Mouse (Mus musculus): ENCODE measurements around the gene Tedc2. TPM values are rescaled to one million over a fixed set of nuclear protein-coding genes. Genes with fewer than 3 reads are reported as not detected.

Gene Tedc2
- total and polyA plus RNA-seq, 3 experiments, result 22.6 to 24.6 TPM; not detected in 1

DNA sequence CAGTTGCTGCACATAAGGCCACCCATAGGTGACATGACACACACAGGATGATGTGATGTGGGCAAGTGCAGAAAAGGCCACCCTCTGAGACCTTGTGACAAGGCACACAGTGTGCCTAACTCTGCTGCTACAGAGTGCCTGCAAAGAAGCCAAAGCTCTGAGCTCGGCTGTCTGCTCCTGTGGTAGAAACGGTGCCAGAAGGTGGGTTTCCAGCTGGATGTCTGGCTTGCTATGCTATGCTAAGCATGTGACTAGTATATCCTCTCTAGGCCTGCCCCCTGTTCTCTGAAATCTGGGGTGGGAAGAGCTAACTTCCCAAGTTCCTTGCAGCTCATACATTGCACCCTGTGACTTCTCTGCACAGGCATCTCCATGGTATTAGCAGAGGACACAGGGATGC, 44.1 kb upstream of the Tedc2 start:
- TF ChIP-seq MYC (IDR thresholded peaks at IDR 0.05; ENCODE audit: low read depth, low read length) (no peak), EP300 (IDR thresholded peaks at IDR 0.05; ENCODE audit: low read depth in 1 of 2, low read length in 2 of 2) (no peak), MXI1 (IDR thresholded peaks at IDR 0.05; ENCODE audit: low read depth, low read length) (no peak), BHLHE40 (IDR thresholded peaks at IDR 0.05; ENCODE audit: borderline replicate concordance, low read depth, low read length) (no peak), USF1 (IDR thresholded peaks at IDR 0.05; ENCODE audit: low read depth, low read length) (no peak), SMC3 (IDR thresholded peaks at IDR 0.05; ENCODE audit: low read depth, low read length) (no peak), ZKSCAN1 (IDR thresholded peaks at IDR 0.05; ENCODE audit: low read depth, low read length) (no peak), USF2 (IDR thresholded peaks at IDR 0.05; ENCODE audit: borderline replicate concordance in 1 of 2, insufficient read depth in 1 of 2, low read depth in 1 of 2, low read length in 2 of 2) (no peak), POLR2AphosphoS2 (IDR thresholded peaks at IDR 0.05; ENCODE audit: low read length) (no peak), MAX (IDR thresholded peaks at IDR 0.05; ENCODE audit: low read length) (no peak), ELF1 (IDR thresholded peaks at IDR 0.05; ENCODE audit: low read depth, low read length) (no peak), MAFK (IDR thresholded peaks at IDR 0.05; ENCODE audit: borderline replicate concordance, low read depth, low read length) (no peak), POLR2AphosphoS5 (IDR thresholded peaks at IDR 0.05; ENCODE audit: borderline replicate concordance, low read depth, low read length) (no peak), E2F4 (IDR thresholded peaks at IDR 0.05; ENCODE audit: borderline replicate concordance, low read depth, low read length) (no peak), CHD2 (IDR thresholded peaks at IDR 0.05; ENCODE audit: low read length) (no peak), HCFC1 (IDR thresholded peaks at IDR 0.05; ENCODE audit: low read depth, low read length) (no peak), ZNF384 (IDR thresholded peaks at IDR 0.05; ENCODE audit: low read depth, low read length) (no peak), SIN3A (IDR thresholded peaks at IDR 0.05; ENCODE audit: low read length) (no peak), ZC3H11A (IDR thresholded peaks at IDR 0.05; ENCODE audit: low read depth, low read length) (no peak)
- H3K9me3 ChIP-seq (replicated peaks; ENCODE audit: insufficient read depth, low read length), result no peaks in the 10 kb centered on the region
- H3K79me2 ChIP-seq (ENCODE audit: control insufficient read depth, insufficient read depth, low read length, poor library complexity), result no peaks in the 10 kb centered on the region
- no peaks in the 10 kb centered on the region for H3K4me1 ChIP-seq (ENCODE audit: control insufficient read depth in 1 of 2, insufficient read depth in 2 of 2, low read length in 2 of 2)
- no peak overlapping the region for H3K4me3 ChIP-seq (ENCODE audit: control insufficient read depth in 1 of 2, insufficient read depth in 1 of 2, low read depth in 2 of 2, low read length in 2 of 2)
- H3K9ac ChIP-seq (ENCODE audit: control insufficient read depth, low read depth, low read length, poor library complexity, severe bottlenecking), result no peak overlapping the region
- no peak overlapping the region for H3K27ac ChIP-seq (ENCODE audit: control insufficient read depth, low read depth, low read length)
- H3K36me3 ChIP-seq (ENCODE audit: control insufficient read depth in 1 of 2, insufficient read depth in 2 of 2, low read length in 2 of 2), result no peaks in the 10 kb centered on the region
- DNase-seq (ENCODE audit: low read depth, low spot score), result no peak
- no peaks in the 10 kb centered on the region for H3K27me3 ChIP-seq (ENCODE audit: control insufficient read depth in 1 of 2, insufficient read depth in 2 of 2, low read length in 2 of 2)

DNA sequence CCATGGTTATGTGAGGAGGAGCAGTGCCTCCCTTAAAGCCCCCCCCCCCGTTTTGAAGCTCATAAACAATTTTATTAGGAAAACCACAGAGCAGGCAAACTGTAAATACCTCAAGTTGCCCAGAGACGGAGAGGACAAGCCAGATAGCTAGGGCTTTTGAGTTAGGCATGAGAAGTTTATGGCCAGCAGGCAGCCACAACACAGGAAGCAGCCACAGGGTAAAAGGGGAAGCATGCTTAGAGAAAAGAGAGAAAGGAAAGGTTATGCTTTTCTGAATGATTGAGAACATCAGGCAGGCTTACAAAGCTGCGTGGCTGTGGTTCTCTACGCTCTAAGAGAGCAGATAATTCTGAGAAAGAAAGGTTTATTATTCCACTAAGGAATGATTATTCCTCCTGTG, 39.9 kb upstream of the Tedc2 start:
- H3K9ac ChIP-seq (ENCODE audit: control insufficient read depth, low read depth, low read length, poor library complexity, severe bottlenecking), result no peak overlapping the region
- TF ChIP-seq TCF12 (IDR thresholded peaks at IDR 0.05; ENCODE audit: low read depth, low read length), result no peak
- no peak for TF ChIP-seq UBTF (IDR thresholded peaks at IDR 0.05; ENCODE audit: borderline replicate concordance, insufficient read depth, low read depth, low read length)
- no peak for TF ChIP-seq GATA1 (IDR thresholded peaks at IDR 0.05; ENCODE audit: low read depth, low read length)
- TF ChIP-seq ZNF384 (IDR thresholded peaks at IDR 0.05; ENCODE audit: low read depth, low read length), result no peak
- TF ChIP-seq POLR2AphosphoS2 (IDR thresholded peaks at IDR 0.05; ENCODE audit: low read length), result no peak
- no peak for TF ChIP-seq MYC (IDR thresholded peaks at IDR 0.05; ENCODE audit: low read depth, low read length)
- no peak for TF ChIP-seq USF2 (IDR thresholded peaks at IDR 0.05; ENCODE audit: borderline replicate concordance in 1 of 2, insufficient read depth in 1 of 2, low read depth in 1 of 2, low read length in 2 of 2)
- TF ChIP-seq TBP (IDR thresholded peaks at IDR 0.05; ENCODE audit: low read depth, low read length), result no peak
- no peak for TF ChIP-seq ZKSCAN1 (IDR thresholded peaks at IDR 0.05; ENCODE audit: low read depth, low read length)
- no peak for TF ChIP-seq RCOR1 (IDR thresholded peaks at IDR 0.05; ENCODE audit: low read depth, low read length)
- no peak for TF ChIP-seq SIN3A (IDR thresholded peaks at IDR 0.05; ENCODE audit: low read length)

More for the DNA sequence above, 39.9 kb upstream of the Tedc2 start:
- Histone ChIP-seq H3K4me1 (ENCODE audit: control insufficient read depth in 1 of 2, insufficient read depth in 2 of 2, low read length in 2 of 2) (no peaks in the 10 kb centered on the region), H3K79me2 (ENCODE audit: control insufficient read depth, insufficient read depth, low read length, poor library complexity) (no peaks in the 10 kb centered on the region), H3K36me3 (ENCODE audit: control insufficient read depth in 1 of 2, insufficient read depth in 2 of 2, low read length in 2 of 2) (no peaks in the 10 kb centered on the region), H3K9me3 (replicated peaks; ENCODE audit: insufficient read depth, low read length) (no peaks in the 10 kb centered on the region), H3K27me3 (ENCODE audit: control insufficient read depth in 1 of 2, insufficient read depth in 2 of 2, low read length in 2 of 2) (no peaks in the 10 kb centered on the region), H3K4me3 (ENCODE audit: control insufficient read depth in 1 of 2, insufficient read depth in 1 of 2, low read depth in 2 of 2, low read length in 2 of 2) (no peak overlapping the region), H3K27ac (ENCODE audit: control insufficient read depth, low read depth, low read length) (no peak overlapping the region)
- DNase-seq (ENCODE audit: low read depth, low spot score), result no peak

Data from MEL (cell line).